Mouse (Mus musculus): ENCODE results near the gene Mprip. TPM values are rescaled to one million over a fixed set of nuclear protein-coding genes. Genes with fewer than 3 reads are reported as not detected.

Mprip gene
- polyA plus RNA-seq, 1 experiment from 2014 or later: 63.4 TPM

DNA sequence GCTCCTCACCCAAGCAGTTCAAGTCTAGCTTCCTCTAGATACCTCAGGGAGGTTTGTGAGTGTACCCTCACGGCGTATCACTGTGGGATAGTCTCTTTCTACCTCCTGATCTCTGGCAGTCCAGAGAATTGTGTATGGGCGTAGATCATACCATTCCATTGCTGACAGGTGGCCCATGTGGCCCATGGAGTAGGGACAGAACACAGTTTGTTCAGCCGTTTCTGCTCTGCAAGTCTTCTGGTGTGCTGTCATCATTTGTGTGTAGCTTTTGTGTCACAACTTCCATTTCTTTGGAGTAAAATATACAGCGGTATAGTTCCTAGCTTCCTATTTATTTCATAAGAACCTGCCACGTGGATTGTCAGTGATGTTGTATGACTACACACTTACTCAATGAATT lies 23.9 kb downstream of the Mprip start:
- 97% methylated on average over 6 of the region's 6 CpGs for WGBS
- no peak overlapping the region for H3K4me2 ChIP-seq (ENCODE audit: low read length)
- ATAC-seq: no peak

DNA sequence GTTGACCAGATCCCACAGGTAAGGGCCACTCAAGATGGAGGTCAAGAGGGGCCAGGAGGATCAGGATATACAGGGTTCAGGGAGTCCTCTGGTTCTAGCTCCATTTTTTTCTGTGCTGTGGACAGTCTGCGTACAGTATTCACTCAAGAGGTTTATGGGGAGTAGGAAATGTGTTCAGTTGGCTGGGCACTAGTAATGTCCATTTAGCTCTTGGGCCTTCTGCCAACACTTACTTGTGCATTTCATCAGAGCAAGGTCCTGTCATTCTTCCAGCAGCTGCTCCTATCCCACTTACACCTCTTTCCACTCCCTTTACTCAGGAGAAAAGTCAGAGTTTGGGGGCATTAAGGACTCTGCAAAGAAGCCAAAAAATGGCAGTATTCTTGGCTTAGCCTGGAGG lies 33.4 kb downstream of the Mprip start:
- Histone ChIP-seq H3K4me3 (ENCODE audit: low read depth, low read length) (no peak overlapping the region), H3K4me1 (ENCODE audit: control insufficient read depth, insufficient read depth, low read length) (peaks cover 4% of the 10 kb centered on the region; the same call in 1 of the 2 replicates), H3K4me2 (ENCODE audit: low read length) (no peak overlapping the region), H3K9me3 (replicated peaks; ENCODE audit: control insufficient read depth, low read length) (no peaks in the 10 kb centered on the region), H3K27ac (ENCODE audit: low read depth, low read length) (no peak overlapping the region), H3K36me3 (ENCODE audit: control insufficient read depth, insufficient read depth, low read length) (peaks cover 34% of the 10 kb centered on the region), H3K27me3 (replicated peaks; ENCODE audit: control insufficient read depth, insufficient read depth, low read length) (no peaks in the 10 kb centered on the region), H3K9ac (ENCODE audit: low read length) (no peak overlapping the region)
- DNase-seq (ENCODE audit: low spot score) (peak; percentile 55), ATAC-seq (no peak)
- 79% methylated on average over 1 of the region's 1 CpGs for WGBS

More for the DNA sequence above, 23.9 kb downstream of the Mprip start:
- H3K27ac ChIP-seq (ENCODE audit: low read depth, low read length): no peak overlapping the region
- no peak for DNase-seq (ENCODE audit: low spot score)
- H3K9me3 ChIP-seq (replicated peaks; ENCODE audit: control insufficient read depth, low read length): no peaks in the 10 kb centered on the region
- H3K4me1 ChIP-seq (ENCODE audit: control insufficient read depth, insufficient read depth, low read length): no peaks in the 10 kb centered on the region
- H3K4me3 ChIP-seq (ENCODE audit: low read depth, low read length): no peak overlapping the region
- no peak overlapping the region for H3K9ac ChIP-seq (ENCODE audit: low read length)
- no peaks in the 10 kb centered on the region for H3K36me3 ChIP-seq (ENCODE audit: control insufficient read depth, insufficient read depth, low read length)
- no peaks in the 10 kb centered on the region for H3K27me3 ChIP-seq (replicated peaks; ENCODE audit: control insufficient read depth, insufficient read depth, low read length)

GRCm38 (mm10) chr11:59695550-59695949 lies 34.4 kb downstream of the Mprip start:
- Histone ChIP-seq H3K27ac (ENCODE audit: low read depth, low read length) (no peak overlapping the region), H3K4me1 (ENCODE audit: control insufficient read depth, insufficient read depth, low read length) (peaks cover 4% of the 10 kb centered on the region; the same call in 1 of the 2 replicates), H3K9ac (ENCODE audit: low read length) (no peak overlapping the region), H3K27me3 (replicated peaks; ENCODE audit: control insufficient read depth, insufficient read depth, low read length) (no peaks in the 10 kb centered on the region), H3K9me3 (replicated peaks; ENCODE audit: control insufficient read depth, low read length) (no peaks in the 10 kb centered on the region), H3K4me2 (ENCODE audit: low read length) (no peak overlapping the region), H3K4me3 (ENCODE audit: low read depth, low read length) (no peak overlapping the region), H3K36me3 (ENCODE audit: control insufficient read depth, insufficient read depth, low read length) (peaks cover 37% of the 10 kb centered on the region)
- DNase-seq (ENCODE audit: low spot score): no peak
- no peak for ATAC-seq

- Histone ChIP-seq H3K9me3 (replicated peaks; ENCODE audit: control insufficient read depth, low read length) (no peaks in the 10 kb centered on the region), H3K27ac (ENCODE audit: low read depth, low read length) (no peak overlapping the region), H3K4me2 (ENCODE audit: low read length) (no peak overlapping the region), H3K4me3 (ENCODE audit: low read depth, low read length) (no peak overlapping the region), H3K27me3 (replicated peaks; ENCODE audit: control insufficient read depth, insufficient read depth, low read length) (no peaks in the 10 kb centered on the region), H3K4me1 (ENCODE audit: control insufficient read depth, insufficient read depth, low read length) (peaks cover 4% of the 10 kb centered on the region; the same call in 1 of the 2 replicates), H3K36me3 (ENCODE audit: control insufficient read depth, insufficient read depth, low read length) (peaks cover 40% of the 10 kb centered on the region), H3K9ac (ENCODE audit: low read length) (no peak overlapping the region)
- DNase-seq (ENCODE audit: low spot score) (no peak), ATAC-seq (no peak)
- 80% methylated on average over 1 of the region's 1 CpGs for WGBS
Measured at GRCm38 (mm10) chr11:59697572-59697971, 36.5 kb downstream of the Mprip start.

DNA sequence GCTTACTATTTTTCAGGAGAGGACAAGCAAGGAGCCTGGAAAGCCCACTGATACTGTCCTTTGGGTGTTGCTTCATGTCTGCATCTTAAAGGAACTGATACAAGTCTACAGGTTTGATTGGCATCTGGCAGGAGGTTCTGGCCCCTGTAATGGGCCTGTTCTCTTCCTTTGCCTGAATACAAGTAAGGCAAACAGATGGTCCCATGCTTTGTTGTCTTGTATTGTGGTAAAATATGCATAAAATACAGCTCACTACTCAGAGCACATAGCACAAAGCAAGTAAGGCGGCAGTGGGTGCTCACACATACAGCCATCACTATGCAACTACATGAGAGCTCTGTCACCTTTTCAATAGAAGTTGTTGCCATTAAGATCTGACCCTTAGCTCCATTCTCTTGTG lies 39.7 kb downstream of the Mprip start:
- WGBS: 63% methylated on average over 1 of the region's 1 CpGs
- peak; percentile 57 for DNase-seq (ENCODE audit: low spot score)
- Histone ChIP-seq H3K4me3 (ENCODE audit: low read depth, low read length) (no peak overlapping the region), H3K27ac (ENCODE audit: low read depth, low read length) (no peak overlapping the region; the same call in 1 of the 2 replicates), H3K27me3 (replicated peaks; ENCODE audit: control insufficient read depth, insufficient read depth, low read length) (no peaks in the 10 kb centered on the region), H3K4me1 (ENCODE audit: control insufficient read depth, insufficient read depth, low read length) (no peaks in the 10 kb centered on the region; the same call in 1 of the 2 replicates), H3K9me3 (replicated peaks; ENCODE audit: control insufficient read depth, low read length) (no peaks in the 10 kb centered on the region), H3K36me3 (ENCODE audit: control insufficient read depth, insufficient read depth, low read length) (peaks cover 41% of the 10 kb centered on the region), H3K4me2 (ENCODE audit: low read length) (no peak overlapping the region), H3K9ac (ENCODE audit: low read length) (no peak overlapping the region)
- peak; percentile 37; the same call in 1 of the 2 replicates for ATAC-seq

- H3K36me3 ChIP-seq (ENCODE audit: control insufficient read depth, insufficient read depth, low read length): peaks cover 6% of the 10 kb centered on the region
- no peak for DNase-seq (ENCODE audit: low spot score)
- no peak overlapping the region for H3K9ac ChIP-seq (ENCODE audit: low read length)
- 70% methylated on average over 2 of the region's 2 CpGs for WGBS
- peaks cover 19% of the 10 kb centered on the region for H3K4me1 ChIP-seq (ENCODE audit: control insufficient read depth, insufficient read depth, low read length)
- no peaks in the 10 kb centered on the region for H3K27me3 ChIP-seq (replicated peaks; ENCODE audit: control insufficient read depth, insufficient read depth, low read length)
- no peak overlapping the region for H3K4me3 ChIP-seq (ENCODE audit: low read depth, low read length)
- ATAC-seq: no peak
- no peak overlapping the region for H3K4me2 ChIP-seq (ENCODE audit: low read length)
- H3K27ac ChIP-seq (ENCODE audit: low read depth, low read length): no peak overlapping the region
- H3K9me3 ChIP-seq (replicated peaks; ENCODE audit: control insufficient read depth, low read length): no peaks in the 10 kb centered on the region
Measured at GRCm38 (mm10) chr11:59705113-59705512, 44.0 kb downstream of the Mprip start.

DNA sequence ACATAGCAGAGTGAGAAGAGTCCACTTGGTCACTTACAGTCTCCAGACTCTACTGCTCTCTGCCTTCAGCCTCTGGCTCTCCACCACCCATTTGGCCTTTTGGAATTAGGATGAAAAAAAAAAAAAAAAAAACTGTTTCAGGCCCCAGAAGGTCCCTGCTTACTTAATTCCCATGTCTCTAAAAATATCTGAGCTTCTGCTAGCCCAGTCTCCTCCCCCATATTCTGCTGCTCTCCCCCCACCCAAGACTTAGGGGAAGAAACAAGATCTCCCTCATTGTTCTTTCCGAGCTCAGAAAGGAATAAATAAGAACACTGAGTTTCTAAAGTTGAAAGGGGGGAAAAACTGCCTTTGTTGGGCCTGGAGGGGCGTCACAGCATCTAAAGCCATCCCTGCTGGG lies 46.4 kb downstream of the Mprip start:
- ATAC-seq (no peak), DNase-seq (ENCODE audit: low spot score) (peak; percentile 23)
- peak overlapping the region; percentile 29 for H3K4me2 ChIP-seq (ENCODE audit: low read length)
- 2% methylated on average over 2 of the region's 2 CpGs for WGBS
- H3K9me3 ChIP-seq (replicated peaks; ENCODE audit: control insufficient read depth, low read length): no peaks in the 10 kb centered on the region
- no peak overlapping the region for H3K4me3 ChIP-seq (ENCODE audit: low read depth, low read length)
- peaks cover 19% of the 10 kb centered on the region for H3K4me1 ChIP-seq (ENCODE audit: control insufficient read depth, insufficient read depth, low read length)
- peaks cover 1% of the 10 kb centered on the region; the same call in 1 of the 2 replicates for H3K36me3 ChIP-seq (ENCODE audit: control insufficient read depth, insufficient read depth, low read length)
- H3K27me3 ChIP-seq (replicated peaks; ENCODE audit: control insufficient read depth, insufficient read depth, low read length): no peaks in the 10 kb centered on the region
- H3K27ac ChIP-seq (ENCODE audit: low read depth, low read length): peak overlapping the region; percentile 90
- H3K9ac ChIP-seq (ENCODE audit: low read length): no peak overlapping the region

- Histone ChIP-seq H3K36me3 (ENCODE audit: control insufficient read depth, insufficient read depth, low read length) (no peaks in the 10 kb centered on the region), H3K9ac (ENCODE audit: low read length) (0 out of 2 replicates have a peak overlapping the region, but pooled peaks have one; percentile 35), H3K4me2 (ENCODE audit: low read length) (peak overlapping the region; percentile 29), H3K4me3 (ENCODE audit: low read depth, low read length) (no peak overlapping the region), H3K9me3 (replicated peaks; ENCODE audit: control insufficient read depth, low read length) (no peaks in the 10 kb centered on the region), H3K27ac (ENCODE audit: low read depth, low read length) (peak overlapping the region; percentile 90), H3K4me1 (ENCODE audit: control insufficient read depth, insufficient read depth, low read length) (peaks cover 19% of the 10 kb centered on the region), H3K27me3 (replicated peaks; ENCODE audit: control insufficient read depth, insufficient read depth, low read length) (no peaks in the 10 kb centered on the region)
- ATAC-seq: peak; percentile 87
- peak; percentile 90 for DNase-seq (ENCODE audit: low spot score)
- 7% methylated on average over 11 of the region's 11 CpGs for WGBS
Measured at GRCm38 (mm10) chr11:59707931-59708611, 47.0 kb downstream of the Mprip start.

DNA sequence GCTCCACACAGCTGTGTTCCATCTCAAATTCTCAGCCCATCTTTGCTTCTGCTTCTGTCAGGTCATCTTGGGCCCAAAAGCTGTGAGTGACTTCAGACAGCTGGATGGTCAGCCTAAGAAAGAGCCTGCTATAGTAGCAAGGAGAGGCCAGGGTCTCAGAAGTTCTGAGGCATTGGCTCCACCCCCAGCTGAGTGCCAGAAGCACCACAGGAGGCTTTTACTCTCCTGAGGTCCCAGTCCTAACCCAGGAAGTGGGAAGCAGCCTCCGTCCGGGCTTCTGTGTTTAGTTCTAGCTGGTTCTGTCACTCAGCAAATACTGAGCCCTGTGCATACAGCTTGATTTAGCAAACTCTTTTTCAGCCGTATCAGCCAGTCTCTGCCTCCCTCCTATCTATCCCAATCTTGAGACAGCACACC lies 54.3 kb downstream of the Mprip start:
- Histone ChIP-seq H3K9me3 (replicated peaks; ENCODE audit: control insufficient read depth, low read length) (no peaks in the 10 kb centered on the region), H3K9ac (ENCODE audit: low read length) (no peak overlapping the region), H3K27ac (ENCODE audit: low read depth, low read length) (no peak overlapping the region), H3K4me3 (ENCODE audit: low read depth, low read length) (no peak overlapping the region), H3K27me3 (replicated peaks; ENCODE audit: control insufficient read depth, insufficient read depth, low read length) (no peaks in the 10 kb centered on the region), H3K4me2 (ENCODE audit: low read length) (no peak overlapping the region), H3K4me1 (ENCODE audit: control insufficient read depth, insufficient read depth, low read length) (no peaks in the 10 kb centered on the region), H3K36me3 (ENCODE audit: control insufficient read depth, insufficient read depth, low read length) (no peaks in the 10 kb centered on the region)
- DNase-seq (ENCODE audit: low spot score) (no peak), ATAC-seq (no peak)
- 85% methylated on average over 3 of the region's 3 CpGs for WGBS

All from forebrain, embryonic 14.5 days (tissue).